Comparison of ENCODE assay signal across 8 mouse cellular contexts in the genomic region with DNA sequence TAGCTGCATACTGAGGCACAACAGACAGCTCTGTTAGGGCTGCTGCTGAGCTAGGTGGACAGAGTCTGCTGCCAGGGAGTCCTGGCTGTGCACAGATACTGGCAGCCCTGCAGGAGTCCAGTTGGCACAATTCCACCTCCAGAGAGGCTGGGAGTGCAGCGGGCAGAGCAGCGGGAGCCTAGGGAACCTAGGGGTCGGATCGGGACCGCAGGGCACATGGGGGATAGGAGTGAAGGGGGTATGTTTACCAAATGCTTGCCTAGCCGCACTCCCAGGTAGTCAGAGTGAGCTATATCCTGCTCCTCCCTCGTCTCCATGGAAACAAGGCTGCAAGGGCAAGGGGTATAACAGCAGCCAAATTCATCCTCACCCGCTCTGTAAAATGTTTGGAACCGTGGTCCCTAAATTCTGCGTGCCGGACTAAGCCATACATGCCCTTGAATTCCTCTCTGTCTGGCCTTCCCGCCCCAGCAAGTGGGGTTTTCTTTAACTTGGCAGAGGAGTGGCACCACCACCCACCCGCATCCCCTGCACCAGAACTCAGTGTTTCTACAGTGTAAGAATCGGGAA. TPM values are rescaled to one million over a fixed set of nuclear protein-coding genes. Genes with fewer than 3 reads are reported as not detected.
A peak's percentile ranks its signal among the peaks of the same experiment; 100 is the strongest.
DNase-seq lines count a peak whose midpoint lies in the region; ATAC-seq and TF ChIP-seq lines count a peak whose summit lies in the region.

No protein-coding gene starts in this region.

- peak overlapping the region; percentile 84 for H3K4me2 ChIP-seq in heart, embryonic 14.5 days (ENCODE audit: low read length)

- H3K27me3 ChIP-seq in heart, embryonic 14.5 days (ENCODE audit: control insufficient read depth, insufficient read depth, low read length), result no peaks in the 10 kb centered on the region; the same call in 1 of the 2 replicates

- in situ Hi-C loops in ES-E14 (cut with MboI; ENCODE audit: low sequenced_read_pairs in 2 of 2, unreplicated experiment in 2 of 2), result no loop called here

- peak overlapping the region; percentile 54 to 63 for H3K4me3 ChIP-seq in ES-E14 (ENCODE audit: insufficient read depth in 1 of 2, low read depth in 1 of 2, low read length in 2 of 2, poor library complexity in 1 of 2, severe bottlenecking in 1 of 2)
- peak overlapping the region; percentile 3 to 14; a peak in 3 of 4 replicates for H3K4me3 ChIP-seq in heart, embryonic 14.5 days (ENCODE audit: control insufficient read depth in 1 of 2, insufficient read depth in 1 of 2, low read depth in 1 of 2, low read length in 2 of 2)

- peaks cover 1 to 5% of the 10 kb centered on the region in 2 experiments; a peak in 2 of 4 replicates for H3K4me1 ChIP-seq in ES-E14 (ENCODE audit: control insufficient read depth in 2 of 2, insufficient read depth in 2 of 2, low read length in 2 of 2, poor library complexity in 1 of 2)
- H3K4me1 ChIP-seq in heart, embryonic 14.5 days (ENCODE audit: control insufficient read depth in 2 of 2, insufficient read depth in 2 of 2, low read length in 2 of 2), result peaks cover 9 to 12% of the 10 kb centered on the region in 2 experiments

- H3K27ac ChIP-seq in ES-E14 (ENCODE audit: insufficient read depth, low read depth, low read length, poor library complexity, severe bottlenecking), result no peak overlapping the region
- no peak overlapping the region for H3K27ac ChIP-seq in heart, embryonic 14.5 days (replicated peaks in 1 of 2; ENCODE audit: control insufficient read depth in 1 of 2, insufficient read depth in 1 of 2, low read depth in 2 of 2, low read length in 2 of 2)

- no peaks in the 10 kb centered on the region for H3K36me3 ChIP-seq in ES-E14 (ENCODE audit: control insufficient read depth, insufficient read depth, low read length, poor library complexity, severe bottlenecking)
- no peaks in the 10 kb centered on the region for H3K36me3 ChIP-seq in heart, embryonic 14.5 days (ENCODE audit: control insufficient read depth, insufficient read depth, low read length)

- no peaks in the 10 kb centered on the region for H3K9me3 ChIP-seq in ES-E14 (ENCODE audit: control insufficient read depth, insufficient read depth, low read depth, low read length)
- no peaks in the 10 kb centered on the region for H3K9me3 ChIP-seq in heart, embryonic 14.5 days (ENCODE audit: control insufficient read depth, low read length)

- ATAC-seq in heart, embryonic 14.5 days (ENCODE audit: insufficient number of reproducible peaks, insufficient read depth, low FRiP score, low read depth), result no peak

- DNase-seq in heart, adult 18-20 months, result peak; percentile 56
- DNase-seq in heart, postnatal 25 days (ENCODE audit: low spot score), result no peak
- peak; percentile 51 for DNase-seq in ES-E14 (ENCODE audit: low read depth, low spot score)
- peak; percentile 46 for DNase-seq in embryo, embryonic 10.5 days (ENCODE audit: low spot score)
- peak; percentile 35 to 52 for DNase-seq in layer of hippocampus, postnatal 10 days (ENCODE audit: low spot score in 2 of 2)
- DNase-seq in skeletal muscle tissue, adult 2 months (ENCODE audit: low read depth, low spot score), result peak; percentile 59
- no peak for DNase-seq in B cell, adult 2 months

- intact Hi-C loops in heart, postnatal 25 days (cut with DNase I), result no loop called here

- H3K9ac ChIP-seq in ES-E14 (ENCODE audit: insufficient read depth, low read depth, low read length, poor library complexity, severe bottlenecking), result 0 out of 2 replicates have a peak overlapping the region, but pooled peaks have one; percentile 3
- no peak overlapping the region for H3K9ac ChIP-seq in heart, embryonic 14.5 days (ENCODE audit: low read length)

- 23% methylated on average over 14 of the region's 14 CpGs for WGBS in heart, embryonic 14.5 days

TF ChIP-seq in ES-E14, 5 proteins besides CTCF, POLR2A, EP300 and RAD21:
- TF ChIP-seq ZC3H11A (IDR thresholded peaks at IDR 0.05; ENCODE audit: borderline replicate concordance, low read depth, low read length) (no peak), ZNF384 (IDR thresholded peaks at IDR 0.05; ENCODE audit: low read depth, low read length) (no peak), CHD2 (IDR thresholded peaks at IDR 0.05; ENCODE audit: low read depth, low read length) (no peak), HCFC1 (IDR thresholded peaks at IDR 0.05; ENCODE audit: borderline replicate concordance, insufficient read depth, low read length) (no peak), MAFK (IDR thresholded peaks at IDR 0.05; ENCODE audit: insufficient read depth, low read depth, low read length) (no peak)

RNA-seq across cellular contexts. Expression of a gene that starts 17.3 kb away (rescaled TPM):
- 1 to 10 TPM; 6.5 to 6.9 TPM for total RNA-seq in heart, adult 18-20 months (2021)
- total RNA-seq in heart, postnatal 25 days (2021), result 10 to 100 TPM in 1 of 2 experiments, 1 to 10 TPM in 1; 9.4 to 10.3 TPM
- total RNA-seq in ES-E14 (2012; rRNA removed), result 25.7 and 27.3 TPM in 2 replicates
- 18.8 and 22.1 TPM in 2 replicates for polyA plus RNA-seq in heart, embryonic 14.5 days (2014; fragmentation: Nextera tagmentation; extraction: Ambion mirVana)
- 10 to 100 TPM; 14.2 to 16.0 TPM for total RNA-seq in layer of hippocampus, postnatal 10 days (2021)

RNA-seq across cellular contexts. Expression of a gene that starts 24.0 kb away (rescaled TPM):
- 1 to 10 TPM; 2.3 to 3.4 TPM for total RNA-seq in heart, adult 18-20 months (2021)
- total RNA-seq in heart, postnatal 25 days (2021), result 1 to 10 TPM; 1.4 to 1.5 TPM
- total RNA-seq in ES-E14 (2012; rRNA removed), result 5.7 and 7.9 TPM in 2 replicates
- 2.4 and 3.2 TPM in 2 replicates for polyA plus RNA-seq in heart, embryonic 14.5 days (2014; fragmentation: Nextera tagmentation; extraction: Ambion mirVana)
- 10 to 100 TPM; 22.0 to 23.0 TPM for total RNA-seq in layer of hippocampus, postnatal 10 days (2021)

RNA-seq across cellular contexts. Expression of a gene that starts 49.8 kb away (rescaled TPM):
- total RNA-seq in heart, adult 18-20 months (2021), result 10 to 100 TPM; 21.8 to 24.2 TPM
- 10 to 100 TPM; 15.0 to 16.9 TPM for total RNA-seq in heart, postnatal 25 days (2021)
- total RNA-seq in ES-E14 (2012; rRNA removed), result 15.3 and 17.5 TPM in 2 replicates
- 10.5 and 11.7 TPM in 2 replicates for polyA plus RNA-seq in heart, embryonic 14.5 days (2014; fragmentation: Nextera tagmentation; extraction: Ambion mirVana)
- total RNA-seq in layer of hippocampus, postnatal 10 days (2021), result 100 to 1,000 TPM in 1 of 2 experiments, 10 to 100 TPM in 1; 94.4 to 121 TPM

Comparison
In these comparisons a context has a peak if more than half of its experiments do, and no peak if none do; other contexts are left out.
1. DNase-seq: peak in heart, adult 18-20 months (2 of 2), ES-E14 (single experiment), embryo, embryonic 10.5 days (single experiment), layer of hippocampus, postnatal 10 days (2 of 2) and skeletal muscle tissue, adult 2 months (single experiment); none in heart, postnatal 25 days (single experiment) and B cell, adult 2 months (0 of 2).